In genomic region chr11:58955868-58956257, GRCm38 (mm10) we compare ENCODE assay signal across 9 mouse cellular contexts. TPM values are rescaled to one million over a fixed set of nuclear protein-coding genes. Genes with fewer than 3 reads are reported as not detected.
A peak's percentile ranks its signal among the peaks of the same experiment; 100 is the strongest.
DNase-seq lines count a peak whose midpoint lies in the region; ATAC-seq and TF ChIP-seq lines count a peak whose summit lies in the region.
"Had no signal": no experiment of that assay in that cellular context is flagged by ENCODE, and none has a peak within 500 bp of the region (broad histone marks: within the 10 kb centered on the region; RNA-seq: fewer than 3 reads in every experiment).

No protein-coding gene starts in this region.

- H3K79me2 ChIP-seq in heart, adult 2 months (replicated peaks; ENCODE audit: control insufficient read depth, insufficient read depth, low read length), result no peaks in the 10 kb centered on the region
- peaks cover 2% of the 10 kb centered on the region; the same call in 1 of the 2 replicates for H3K79me2 ChIP-seq in CH12.LX (replicated peaks; ENCODE audit: control insufficient read depth, extremely low read depth, insufficient read depth, poor library complexity, severe bottlenecking)

- intact Hi-C loops in heart, adult 2 months (cut with DNase I), result loop anchor here (1.0 to 2.0 kb wide), 2 partner anchors 22 to 27 kb away; partner anchors contain the start of gene Trim11

- DNase-seq in heart, adult 2 months, result no peak
- no peak for DNase-seq in heart, postnatal 4 days
- DNase-seq in CH12.LX (ENCODE audit: extremely low read depth), result no peak
- no peak for DNase-seq in T-cell, adult 2 months (ENCODE audit: low spot score)

- H3K9ac ChIP-seq in heart, adult 2 months (ENCODE audit: low read depth, low read length), result peak overlapping the region; percentile 72
- peak overlapping the region; percentile 83 for H3K9ac ChIP-seq in CH12.LX (ENCODE audit: insufficient read depth, low read depth)
- peak overlapping the region; percentile 95 for H3K9ac ChIP-seq in forebrain, embryonic 16.5 days (replicated peaks; ENCODE audit: low read depth, low read length)
- H3K9ac ChIP-seq in liver, embryonic 15.5 days, result peak overlapping the region; percentile 93

- 25% methylated on average over 8 of the region's 8 CpGs for WGBS in heart, adult 2 months
- 9% methylated on average over 8 of the region's 8 CpGs for WGBS in forebrain, embryonic 16.5 days
- 29% methylated on average over 8 of the region's 8 CpGs for WGBS in liver, embryonic 15.5 days (ENCODE audit: insufficient replicate concordance)

- dilution Hi-C loops in CH12.LX (cut with MboI; ENCODE audit: extremely low pct_ligation_motif_present, extremely low pct_unique_long_range_greater_than_20kb, low sequenced_read_pairs), result no loop called here

- in situ Hi-C loops in CH12.LX (cut with MboI; ENCODE audit: low pct_ligation_motif_present, low pct_unique_long_range_greater_than_20kb, low sequenced_read_pairs), result loop anchor here (5.0 kb wide), 1 partner anchor 34 kb away; no protein-coding TSS in a partner anchor

- no peak for TF ChIP-seq RAD21 in CH12.LX (IDR thresholded peaks at IDR 0.05; ENCODE audit: low read depth, low read length)

- peak overlapping the region; percentile 89 for H3K4me3 ChIP-seq in heart, adult 2 months
- H3K4me3 ChIP-seq in CH12.LX (replicated peaks in 1 of 3; ENCODE audit: low read depth in 2 of 3, low read length in 2 of 3, poor library complexity in 1 of 3), result peak overlapping the region; percentile 72 to 78 (median 72)
- peak overlapping the region; percentile 99 for H3K4me3 ChIP-seq in forebrain, embryonic 16.5 days (replicated peaks; ENCODE audit: low read length)
- H3K4me3 ChIP-seq in liver, embryonic 15.5 days (replicated peaks), result peak overlapping the region; percentile 75

- peaks cover 8% of the 10 kb centered on the region for H3K36me3 ChIP-seq in heart, adult 2 months (ENCODE audit: control insufficient read depth, insufficient read depth, low read length)
- peaks cover 2 to 14% of the 10 kb centered on the region in 2 experiments for H3K36me3 ChIP-seq in CH12.LX (replicated peaks in 1 of 2; ENCODE audit: control insufficient read depth in 1 of 2, insufficient read depth in 1 of 2, low read length in 1 of 2)
- no peaks in the 10 kb centered on the region for H3K36me3 ChIP-seq in forebrain, embryonic 16.5 days (ENCODE audit: control insufficient read depth, insufficient read depth)
- peaks cover 28% of the 10 kb centered on the region for H3K36me3 ChIP-seq in liver, embryonic 15.5 days (replicated peaks)

- H3K9me3 ChIP-seq in CH12.LX (replicated peaks; ENCODE audit: low read length), result no peaks in the 10 kb centered on the region
- no peaks in the 10 kb centered on the region for H3K9me3 ChIP-seq in forebrain, embryonic 16.5 days (ENCODE audit: control insufficient read depth, low read length)
- no peaks in the 10 kb centered on the region for H3K9me3 ChIP-seq in liver, embryonic 15.5 days (replicated peaks)

- H3K4me2 ChIP-seq in CH12.LX (ENCODE audit: insufficient read depth, low read depth, poor library complexity, severe bottlenecking), result peak overlapping the region; percentile 96
- H3K4me2 ChIP-seq in forebrain, embryonic 16.5 days (ENCODE audit: low read length), result peak overlapping the region; percentile 91
- peak overlapping the region; percentile 95 for H3K4me2 ChIP-seq in liver, embryonic 15.5 days

- H3K27me3 ChIP-seq in heart, adult 2 months (ENCODE audit: control insufficient read depth, insufficient read depth, low read length), result no peaks in the 10 kb centered on the region
- peaks cover 21% of the 10 kb centered on the region for H3K27me3 ChIP-seq in CH12.LX (replicated peaks)
- no peaks in the 10 kb centered on the region for H3K27me3 ChIP-seq in forebrain, embryonic 16.5 days (replicated peaks; ENCODE audit: control insufficient read depth, insufficient read depth, low read length)
- peaks cover 15% of the 10 kb centered on the region for H3K27me3 ChIP-seq in liver, embryonic 15.5 days

- TF ChIP-seq CTCF in heart, adult 2 months (IDR thresholded peaks at IDR 0.05), result no peak
- TF ChIP-seq CTCF in CH12.LX (conservative IDR thresholded peaks at IDR 0.05 in 1 of 2, IDR thresholded peaks at IDR 0.05 in 1 of 2; ENCODE audit: low read depth in 2 of 2, low read length in 2 of 2), result no peak

- no peak for TF ChIP-seq POLR2A in heart, adult 2 months (IDR thresholded peaks at IDR 0.05; ENCODE audit: insufficient read depth, low read depth, low read length)
- no peak for TF ChIP-seq POLR2A in CH12.LX (IDR thresholded peaks at IDR 0.05; ENCODE audit: low read depth, low read length)

- TF ChIP-seq EP300 in heart, adult 2 months (IDR thresholded peaks at IDR 0.05; ENCODE audit: insufficient read depth, low read depth, low read length), result no peak
- no peak for TF ChIP-seq EP300 in CH12.LX (IDR thresholded peaks at IDR 0.05; ENCODE audit: low read length)

- H3K4me1 ChIP-seq in heart, adult 2 months (ENCODE audit: control insufficient read depth, insufficient read depth, low read length), result peaks cover 10% of the 10 kb centered on the region
- H3K4me1 ChIP-seq in CH12.LX (ENCODE audit: control insufficient read depth in 1 of 2, insufficient read depth in 2 of 2), result peaks cover 13 to 54% of the 10 kb centered on the region in 2 experiments
- peaks cover 57% of the 10 kb centered on the region for H3K4me1 ChIP-seq in forebrain, embryonic 16.5 days (replicated peaks; ENCODE audit: control insufficient read depth, insufficient read depth, low read length)
- peaks cover 55% of the 10 kb centered on the region for H3K4me1 ChIP-seq in liver, embryonic 15.5 days (replicated peaks)

- no peak for ATAC-seq in forebrain, embryonic 16.5 days
- ATAC-seq in liver, embryonic 15.5 days (ENCODE audit: insufficient read depth), result no peak
- no peak for ATAC-seq in monocyte, adult 5-6 weeks (replicated peaks; ENCODE audit: insufficient number of reproducible peaks, low FRiP score, low TSS enrichment, poor library complexity, severe bottlenecking)
- ATAC-seq in activated CD4-positive, CD25-positive, alpha-beta regulatory T cell, adult 4 months, result no peak

- peak overlapping the region; percentile 99 for H3K27ac ChIP-seq in heart, adult 2 months
- H3K27ac ChIP-seq in CH12.LX (ENCODE audit: insufficient read depth, low read depth), result no peak overlapping the region
- no peak overlapping the region for H3K27ac ChIP-seq in forebrain, embryonic 16.5 days (ENCODE audit: low read length)
- H3K27ac ChIP-seq in liver, embryonic 15.5 days (replicated peaks), result peak overlapping the region; percentile 100

RNA-seq across cellular contexts. Expression of gene Hist3h2a, which starts 1.4 kb away (rescaled TPM):
- 10 to 100 TPM; 13.6 to 14.0 TPM for total RNA-seq in heart, adult 2 months (2021)
- polyA plus RNA-seq in heart, adult 2 months (2012; rRNA removed), result 12.6 and 15.4 TPM in 2 replicates
- total RNA-seq in heart, postnatal 4 days (2021), result 10 to 100 TPM; 46.8 to 50.0 TPM
- total RNA-seq in CH12.LX (2012; rRNA removed) (97.2 and 125 TPM in 2 replicates), CH12.LX (2014; rRNA removed) (4.4 and 6.1 TPM in 2 replicates)
- polyA plus RNA-seq in CH12.LX (2012; ENCODE audit: insufficient read length, low read depth), result 0.79 and 1.2 TPM in 2 replicates
- 150 and 152 TPM in 2 replicates for polyA plus RNA-seq in forebrain, embryonic 16.5 days (2015; fragmentation: Nextera tagmentation; extraction: Ambion mirVana)
- 16.1 and 16.4 TPM in 2 replicates for polyA plus RNA-seq in liver, embryonic 15.5 days (2015; fragmentation: Nextera tagmentation; extraction: Ambion mirVana)
- 35.6 to 52.4 TPM (median 42.1 TPM) in 3 replicates for total RNA-seq in monocyte, adult 5-6 weeks (2017)
- polyA plus RNA-seq in activated CD4-positive, CD25-positive, alpha-beta regulatory T cell, adult 4 months (2017; shearing (Covaris generic)), result 1 to 10 TPM; 3.5 to 5.4 TPM

RNA-seq across cellular contexts. Expression of gene Trim17, which starts 1.4 kb away (rescaled TPM):
- under 1 TPM in 1 of 2 experiments, not detected in 1; 0.07 TPM for total RNA-seq in heart, adult 2 months (2021)
- polyA plus RNA-seq in heart, adult 2 months (2012; rRNA removed), result 0.20 and 0.37 TPM in 2 replicates
- total RNA-seq in heart, postnatal 4 days (2021), result under 1 TPM in 1 of 2 experiments, not detected in 1; 0.10 TPM
- total RNA-seq in CH12.LX (2012; rRNA removed) (0.21 and 0.47 TPM in 2 replicates), CH12.LX (2014; rRNA removed) (not detected in 2 replicates)
- 0.20 and 0.49 TPM in 2 replicates for polyA plus RNA-seq in CH12.LX (2012; ENCODE audit: insufficient read length, low read depth)
- 1.8 and 2.0 TPM in 2 replicates for polyA plus RNA-seq in forebrain, embryonic 16.5 days (2015; fragmentation: Nextera tagmentation; extraction: Ambion mirVana)
- polyA plus RNA-seq in liver, embryonic 15.5 days (2015; fragmentation: Nextera tagmentation; extraction: Ambion mirVana), result 0.06 and 0.14 TPM in 2 replicates
- 0.29 TPM in 1 of 3 replicates, not detected in the others for total RNA-seq in monocyte, adult 5-6 weeks (2017)
- polyA plus RNA-seq in activated CD4-positive, CD25-positive, alpha-beta regulatory T cell, adult 4 months (2017; shearing (Covaris generic)), result under 1 TPM; 0.17 to 0.20 TPM
- total RNA-seq: common myeloid progenitor, adult 5-6 weeks had no signal

RNA-seq across cellular contexts. Expression of gene Hist3h2ba, which starts 7.1 kb away (rescaled TPM):
- total RNA-seq in heart, adult 2 months (2021), result 1 to 10 TPM in 1 of 2 experiments, under 1 TPM in 1; 0.81 to 1.1 TPM
- 0.67 and 1.5 TPM in 2 replicates for polyA plus RNA-seq in heart, adult 2 months (2012; rRNA removed)
- 10 to 100 TPM; 21.8 to 22.6 TPM for total RNA-seq in heart, postnatal 4 days (2021)
- total RNA-seq in CH12.LX (2012; rRNA removed), result 0.34 TPM in 1 of 2 replicates, not detected in the other
- total RNA-seq in CH12.LX (2014; rRNA removed), result not detected in 2 replicates
- polyA plus RNA-seq in CH12.LX (2012; ENCODE audit: insufficient read length, low read depth), result not detected in 2 replicates
- polyA plus RNA-seq in forebrain, embryonic 16.5 days (2015; fragmentation: Nextera tagmentation; extraction: Ambion mirVana), result 389 and 395 TPM in 2 replicates
- 9.2 and 9.6 TPM in 2 replicates for polyA plus RNA-seq in liver, embryonic 15.5 days (2015; fragmentation: Nextera tagmentation; extraction: Ambion mirVana)
- total RNA-seq in monocyte, adult 5-6 weeks (2017), result 1.7 TPM in 2 of 3 replicates, not detected in the other
- polyA plus RNA-seq in activated CD4-positive, CD25-positive, alpha-beta regulatory T cell, adult 4 months (2017; shearing (Covaris generic)), result 1 to 10 TPM; 1.8 to 4.2 TPM

RNA-seq across cellular contexts. Expression of gene Rnf187, which starts 17.1 kb away (rescaled TPM):
- 100 to 1,000 TPM; 164 to 177 TPM for total RNA-seq in heart, adult 2 months (2021)
- 182 and 190 TPM in 2 replicates for polyA plus RNA-seq in heart, adult 2 months (2012; rRNA removed)
- 100 to 1,000 TPM; 161 to 165 TPM for total RNA-seq in heart, postnatal 4 days (2021)
- total RNA-seq in CH12.LX (2012; rRNA removed), result 185 and 230 TPM in 2 replicates
- total RNA-seq in CH12.LX (2014; rRNA removed), result 175 and 188 TPM in 2 replicates
- polyA plus RNA-seq in CH12.LX (2012; ENCODE audit: insufficient read length, low read depth), result 181 and 195 TPM in 2 replicates
- 423 and 435 TPM in 2 replicates for polyA plus RNA-seq in forebrain, embryonic 16.5 days (2015; fragmentation: Nextera tagmentation; extraction: Ambion mirVana)
- 111 and 117 TPM in 2 replicates for polyA plus RNA-seq in liver, embryonic 15.5 days (2015; fragmentation: Nextera tagmentation; extraction: Ambion mirVana)
- 42.2 to 79.7 TPM (median 47.8 TPM) in 3 replicates for total RNA-seq in monocyte, adult 5-6 weeks (2017)
- 10 to 100 TPM; 11.4 to 17.9 TPM for polyA plus RNA-seq in activated CD4-positive, CD25-positive, alpha-beta regulatory T cell, adult 4 months (2017; shearing (Covaris generic))

RNA-seq across cellular contexts. Expression of gene Trim11, which starts 22.0 kb away (rescaled TPM):
- 10 to 100 TPM; 11.9 to 14.0 TPM for total RNA-seq in heart, adult 2 months (2021)
- polyA plus RNA-seq in heart, adult 2 months (2012; rRNA removed), result 14.3 and 19.4 TPM in 2 replicates
- 10 to 100 TPM; 21.3 TPM for total RNA-seq in heart, postnatal 4 days (2021)
- total RNA-seq in CH12.LX (2012; rRNA removed), result 32.5 and 33.2 TPM in 2 replicates
- 22.5 and 23.2 TPM in 2 replicates for total RNA-seq in CH12.LX (2014; rRNA removed)
- polyA plus RNA-seq in CH12.LX (2012; ENCODE audit: insufficient read length, low read depth), result 21.8 and 23.0 TPM in 2 replicates
- 24.7 and 26.4 TPM in 2 replicates for polyA plus RNA-seq in forebrain, embryonic 16.5 days (2015; fragmentation: Nextera tagmentation; extraction: Ambion mirVana)
- polyA plus RNA-seq in liver, embryonic 15.5 days (2015; fragmentation: Nextera tagmentation; extraction: Ambion mirVana), result 8.6 and 9.1 TPM in 2 replicates
- 32.0 to 47.3 TPM (median 32.7 TPM) in 3 replicates for total RNA-seq in monocyte, adult 5-6 weeks (2017)
- polyA plus RNA-seq in activated CD4-positive, CD25-positive, alpha-beta regulatory T cell, adult 4 months (2017; shearing (Covaris generic)), result 10 to 100 TPM; 18.5 to 22.2 TPM

Comparison
In these comparisons a context has a peak if more than half of its experiments do, and no peak if none do; other contexts are left out.
1. H3K27ac ChIP-seq: peak in heart, adult 2 months (single experiment) and liver, embryonic 15.5 days (single experiment); none in CH12.LX (single experiment) and forebrain, embryonic 16.5 days (single experiment).
2. RNA of gene Hist3h2ba, which starts 7.1 kb away (polyA plus RNA-seq): 389 to 395 TPM in forebrain, embryonic 16.5 days; 9.2 to 9.6 TPM in liver, embryonic 15.5 days, 1.8 to 4.2 TPM in activated CD4-positive, CD25-positive, alpha-beta regulatory T cell, adult 4 months, 0.67 to 1.5 TPM in heart, adult 2 months and not detected in CH12.LX; every median in the first group is over 10 times any median in the second.
3. Peak in every context shown above with its lines, with median percentiles within 50 percentile points of each other: H3K4me3 ChIP-seq, H3K9ac ChIP-seq and H3K4me2 ChIP-seq.